Mouse (Mus musculus): ENCODE measurements at regions not wholly inside any gene's neighbourhood (a gene's known extent, or its start where the extent isn't known, plus 50 kb on each side); places are given as distances from the start of the nearest gene placed in this dataset.
A peak's percentile ranks its signal among the peaks of the same experiment; 100 is the strongest.
"Not testable (repeated sequence)": the region's sequence is repeated elsewhere in the genome, so short reads cannot be mapped to it uniquely, and the experiment has no call there.

- DNase-seq: no peak
Observed at GRCm38 (mm10) chr4:4556126-4556525, 237.0 kb downstream of the Impad1 start.

DNA sequence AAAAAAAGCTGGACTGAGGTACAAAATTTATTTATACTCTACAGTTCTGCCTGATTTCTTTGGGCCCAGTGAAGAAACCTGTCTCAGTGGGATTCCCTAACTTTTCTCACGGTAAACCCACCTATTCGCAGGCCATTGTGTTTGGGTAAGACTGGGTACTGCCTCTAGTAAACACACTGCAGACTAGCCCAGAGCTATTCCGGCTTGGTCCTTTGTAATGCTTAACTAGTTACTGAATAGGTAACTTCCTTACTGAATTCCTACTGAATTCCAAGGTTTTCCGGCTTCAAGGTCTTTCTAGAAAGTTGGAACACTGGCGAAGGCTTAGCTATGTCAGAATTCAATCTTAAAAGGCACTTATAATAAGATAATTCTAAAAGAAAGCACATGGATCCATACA lies 242.9 kb downstream of the Impad1 start:
- no peak for DNase-seq

DNA sequence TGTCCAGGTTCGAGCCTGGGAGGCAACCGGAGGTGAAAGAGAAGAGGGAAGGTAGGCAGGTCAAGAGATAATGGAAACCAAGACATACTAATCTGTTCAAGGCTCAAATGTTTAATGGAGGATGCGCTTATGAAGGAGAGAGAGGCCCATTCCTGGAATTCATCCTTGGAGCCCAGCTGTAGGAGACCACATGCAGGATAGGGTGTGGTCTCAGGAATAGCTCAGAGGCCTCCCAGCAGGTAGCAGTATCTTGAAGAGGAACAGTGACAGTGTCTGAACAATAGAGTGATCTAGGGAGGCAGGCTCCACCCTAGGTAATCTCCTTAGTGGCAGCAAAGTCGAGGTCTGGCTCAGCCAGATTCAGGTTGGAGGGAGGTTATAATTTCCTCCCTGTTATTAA lies 243.3 kb downstream of the Impad1 start:
- no peak for DNase-seq

GRCm38 (mm10) chr4:4537172-4537753 lies 255.9 kb downstream of the Impad1 start:
- DNase-seq: no peak

DNA sequence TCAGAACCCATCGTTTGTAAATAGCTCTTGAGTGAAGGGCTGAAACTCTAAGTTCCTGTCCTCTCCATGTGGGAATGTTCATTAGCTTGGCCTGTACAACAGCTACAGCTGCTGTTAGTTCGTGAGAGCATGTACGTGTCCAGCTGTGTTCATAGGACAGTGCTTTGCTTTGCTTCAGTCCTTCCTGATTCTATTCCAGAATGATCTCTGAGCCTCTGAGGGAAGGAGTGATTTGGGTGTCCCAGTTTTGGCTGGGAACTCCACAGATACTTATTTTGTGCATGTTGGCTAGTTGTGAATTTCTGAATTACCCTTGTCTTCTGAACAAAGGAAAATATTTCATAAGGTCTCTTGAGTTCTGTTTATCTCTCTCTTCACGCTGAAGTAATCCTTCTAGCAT lies 261.0 kb downstream of the Impad1 start:
- no peak for DNase-seq

- DNase-seq: no peak
Observed at GRCm38 (mm10) chr4:4528311-4528710, 264.8 kb downstream of the Impad1 start.

- peak; percentile 20 to 39 for DNase-seq
Observed at GRCm38 (mm10) chr4:4521757-4522156, 271.4 kb downstream of the Impad1 start.

DNA sequence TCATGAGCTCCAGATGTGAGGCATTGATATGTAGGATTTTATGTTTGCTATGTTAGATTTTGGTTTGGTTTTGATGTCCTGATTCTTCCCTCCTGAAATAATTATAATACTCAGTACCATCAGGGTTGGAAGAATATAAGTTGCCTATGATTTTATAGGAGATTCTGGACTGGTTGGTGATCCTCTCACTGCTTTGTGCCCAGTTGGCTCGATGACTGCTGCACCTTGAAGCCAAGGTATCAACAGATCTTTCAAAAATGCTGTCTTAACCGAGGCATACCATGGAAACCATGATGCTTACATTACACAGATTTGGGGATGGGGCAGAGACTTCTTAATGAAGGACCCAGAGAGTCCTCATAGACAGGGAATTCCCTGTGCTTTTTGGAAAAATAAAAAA lies 274.4 kb downstream of the Impad1 start:
- DNase-seq: no peak

DNA sequence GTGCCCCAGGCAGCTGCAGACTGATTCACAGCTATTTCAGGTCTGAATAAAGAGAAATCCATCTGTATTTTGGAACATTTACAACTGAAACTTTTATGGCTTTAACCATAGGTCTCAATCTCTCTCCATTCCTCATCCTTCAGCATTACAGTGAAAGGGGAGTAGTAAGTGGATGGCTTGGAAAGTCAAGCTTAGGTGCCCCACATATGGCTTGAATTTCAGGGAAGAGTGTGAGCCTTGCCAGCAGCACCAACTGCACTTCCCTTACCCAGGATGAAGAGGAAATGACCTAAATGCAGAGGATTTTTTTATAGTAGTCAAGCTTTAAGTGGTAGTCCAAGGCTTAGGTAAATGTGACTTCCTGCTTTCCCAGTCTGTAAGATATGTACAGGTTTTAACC lies 279.8 kb downstream of the Impad1 start:
- DNase-seq: no peak

- DNase-seq: no peak
Observed at GRCm38 (mm10) chr4:4510180-4510920, 282.8 kb downstream of the Impad1 start.

GRCm38 (mm10) chr4:4509296-4509695 lies 283.9 kb downstream of the Impad1 start:
- no peak for DNase-seq

DNA sequence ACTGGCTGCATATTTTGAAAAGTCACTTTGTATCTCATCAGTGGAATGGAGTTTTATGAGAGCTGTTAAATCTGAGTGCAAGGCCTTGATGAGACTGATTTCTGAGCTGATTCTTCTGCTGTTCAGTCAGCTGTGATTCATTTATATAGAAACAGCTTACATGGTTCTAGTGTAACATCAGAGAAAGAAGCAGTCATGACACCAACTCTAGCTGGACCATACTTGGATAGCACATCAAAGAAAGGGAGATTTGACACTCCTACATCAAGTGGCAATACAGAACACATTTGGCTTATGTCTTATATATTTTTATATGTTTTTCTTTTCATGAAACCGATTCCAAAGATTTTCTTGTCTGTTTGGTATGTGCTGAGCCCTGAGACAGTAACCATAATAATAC lies 296.0 kb downstream of the Impad1 start:
- DNase-seq: no peak

DNA sequence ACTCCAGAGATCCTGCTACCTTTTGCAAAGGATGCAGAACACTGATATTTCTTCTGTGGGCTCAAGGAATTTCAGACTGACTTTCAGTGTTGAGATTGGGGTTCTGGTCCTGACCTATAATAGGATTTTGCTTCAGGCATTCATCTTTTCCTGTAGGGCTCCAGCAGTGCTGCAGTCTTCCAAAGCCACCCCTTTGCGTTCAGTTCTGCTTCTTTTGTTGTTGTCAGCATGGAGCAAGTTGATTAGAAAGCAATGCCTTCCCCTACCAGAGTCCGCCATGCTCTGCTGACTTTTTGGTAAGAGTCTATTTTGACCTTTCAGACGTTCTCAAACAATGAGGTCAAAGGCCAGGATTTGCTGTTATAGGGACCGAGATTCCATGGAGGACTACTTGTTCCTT lies 297.0 kb downstream of the Impad1 start:
- DNase-seq: no peak

- DNase-seq: no peak
Observed at GRCm38 (mm10) chr4:4465169-4465714, 327.9 kb downstream of the Impad1 start.

- DNase-seq: no peak
Observed at GRCm38 (mm10) chr4:4464130-4464700, 328.9 kb downstream of the Impad1 start.

DNA sequence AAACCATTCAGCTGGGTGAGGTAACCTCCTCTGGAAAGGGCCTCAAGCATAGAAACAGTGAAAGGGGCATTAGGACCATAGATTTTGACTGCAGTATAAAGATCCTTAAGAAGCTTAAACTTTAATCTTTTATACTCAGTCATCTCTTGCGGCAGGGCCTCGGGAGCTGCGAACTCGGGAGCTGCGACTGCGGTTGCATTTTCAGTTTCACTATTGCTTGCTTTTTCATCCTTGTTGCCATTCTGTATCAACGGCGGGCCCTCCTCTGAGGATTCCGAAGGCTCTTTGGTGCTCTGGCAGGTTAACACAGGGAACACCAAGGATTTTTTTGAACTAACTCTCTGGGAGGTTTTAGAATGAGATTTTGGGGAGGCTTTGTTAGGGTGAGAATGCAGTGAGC lies 333.9 kb downstream of the Impad1 start:
- no peak for DNase-seq

- no peak for DNase-seq
Observed at GRCm38 (mm10) chr4:4450104-4450503, 343.1 kb downstream of the Impad1 start.

DNA sequence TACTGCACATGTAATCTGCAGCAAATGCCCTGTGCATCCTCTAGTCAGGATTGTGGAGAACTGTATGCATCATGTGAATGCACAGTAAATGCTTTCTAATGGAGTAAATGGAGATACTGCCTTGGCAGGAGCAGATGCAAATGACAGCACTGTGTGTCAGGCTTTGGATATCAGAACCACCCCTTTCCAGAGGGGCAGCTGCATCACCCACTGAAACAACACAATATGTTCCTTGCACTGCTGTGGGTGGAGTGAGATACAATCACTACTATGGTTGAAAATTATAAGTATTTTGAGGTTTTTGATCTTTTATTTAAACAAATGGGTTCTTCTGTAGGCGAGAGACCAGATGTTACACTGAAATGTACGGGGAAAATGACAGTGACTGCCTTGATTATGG lies 350.5 kb downstream of the Impad1 start:
- no peak for DNase-seq

DNA sequence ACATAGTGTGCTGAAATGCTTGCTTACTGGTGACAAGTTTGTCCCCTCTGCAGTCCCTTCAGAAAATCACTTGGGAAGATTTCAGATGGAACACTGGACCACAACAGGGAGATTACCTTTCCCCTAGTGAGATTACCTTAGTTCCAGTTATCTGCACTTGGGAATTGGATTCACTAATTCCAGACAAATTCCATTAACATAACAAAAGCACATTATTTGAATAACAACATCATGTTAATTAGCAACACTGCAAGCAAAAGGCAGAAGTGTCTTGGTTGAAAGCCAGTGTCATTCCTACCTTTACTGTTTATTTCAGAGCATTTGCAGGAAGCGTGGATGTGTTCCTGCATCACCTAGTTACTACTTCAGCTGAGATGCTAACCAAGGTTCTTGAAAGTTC lies 355.6 kb downstream of the Impad1 start:
- no peak for DNase-seq

- not testable (repeated sequence) for DNase-seq
Observed at GRCm38 (mm10) chr4:4424526-4424925, 347.2 kb upstream of the Sdr16c6 start.

DNA sequence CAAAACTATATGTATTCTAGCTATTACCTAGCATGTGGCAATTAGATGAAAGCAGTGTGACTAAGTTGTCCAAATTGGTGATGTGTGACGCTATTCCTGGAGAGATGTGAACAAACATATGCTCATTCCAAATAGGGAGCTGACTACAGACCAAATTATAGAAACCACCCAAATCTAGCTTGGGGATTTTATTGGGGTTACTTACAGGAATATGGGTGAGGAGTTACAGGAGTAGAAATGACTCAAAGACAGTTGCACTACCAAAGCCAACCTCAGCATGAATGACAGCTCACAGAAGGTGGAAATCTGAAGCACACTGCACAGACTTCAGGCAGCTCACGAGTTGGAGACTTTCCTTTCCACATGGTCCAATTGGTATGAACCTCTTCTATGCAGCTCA lies 326.5 kb upstream of the Sdr16c6 start:
- no peak for DNase-seq

DNA sequence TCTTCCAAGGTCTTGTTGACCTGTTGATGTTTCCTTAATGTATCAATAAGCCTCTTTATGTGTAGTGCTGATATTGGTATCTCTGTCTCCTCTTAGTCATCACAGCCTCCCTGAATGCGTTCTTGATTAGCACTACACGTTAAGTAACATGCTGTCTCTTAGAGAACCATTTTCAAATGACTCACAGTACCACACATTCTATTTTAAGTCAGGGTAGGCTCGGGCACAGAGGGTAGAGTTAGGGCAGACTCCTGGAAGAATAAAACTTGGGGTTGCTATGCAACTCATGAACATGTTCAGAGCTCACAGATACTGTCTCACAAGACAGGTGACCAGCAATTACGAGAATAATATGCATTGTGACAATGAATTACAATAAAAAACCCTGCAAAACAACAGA lies 320.1 kb upstream of the Sdr16c6 start:
- DNase-seq: no peak

DNA sequence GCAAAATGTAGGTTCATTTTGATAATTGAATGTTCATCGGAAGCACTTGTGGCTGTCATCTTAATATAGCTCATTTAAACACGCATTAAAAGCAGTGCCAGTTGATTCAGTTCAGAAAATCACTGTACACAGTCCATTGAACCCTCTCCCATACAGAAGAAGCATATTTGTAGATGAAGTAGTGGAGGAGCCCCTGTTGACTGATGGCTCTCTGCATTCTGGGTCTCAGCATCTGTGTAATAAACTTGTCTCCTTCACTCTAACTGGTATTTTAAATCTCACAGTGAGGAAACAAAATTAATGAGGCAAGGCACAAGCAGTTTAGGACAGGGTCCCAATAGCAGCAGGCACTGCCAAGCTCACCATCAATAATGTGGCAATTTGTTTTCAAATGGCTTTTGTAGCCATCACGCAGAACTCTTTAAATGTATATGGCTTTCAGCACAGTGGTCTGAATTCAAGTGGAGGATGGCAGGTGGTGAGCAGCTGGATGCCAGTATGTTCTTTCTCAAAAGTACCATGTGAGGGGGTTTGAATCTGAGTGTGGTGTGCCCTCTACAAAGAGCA lies 302.8 kb upstream of the Sdr16c6 start:
- no peak for DNase-seq

GRCm38 (mm10) chr4:4335216-4335615 lies 257.9 kb upstream of the Sdr16c6 start:
- DNase-seq: peak; percentile 2 to 4
